Mouse (Mus musculus) limb, embryonic 14.5 days (tissue): ENCODE results near the gene Ticam1. TPM values are rescaled to one million over a fixed set of nuclear protein-coding genes. Genes with fewer than 3 reads are reported as not detected.

Experiments used
- ATAC-seq: fragments of 200-750 bp; cut with Nextera tagmentation; 2 replicates; pipeline ENCODE4 v1.8.0; 2017; ENCODE audit warnings: low read depth, moderate number of reproducible peaks, moderate TSS enrichment; ENCODE audit not compliant: low FRiP score
- DNase-seq: peaks from one replicate; pipeline ENCODE4 v3.0.0-alpha.2; 2015; ENCODE audit warnings: low spot score
- H3K27ac ChIP-seq: fragments of 300-500 bp; sonication (generic); replicated peaks from 2 replicates; pipeline ENCODE4 v1.5.1; 2014; ENCODE audit warnings: low read depth, mild to moderate bottlenecking, low read length, moderate library complexity, mixed read lengths
- H3K27me3 ChIP-seq: fragments of 300-500 bp; sonication (generic); 2 replicates; pipeline ENCODE4 v1.6.1; 2014; ENCODE audit warnings: low read length, mixed read lengths; ENCODE audit not compliant: control insufficient read depth, insufficient read depth
- H3K36me3 ChIP-seq: fragments of 300-500 bp; sonication (generic); 2 replicates; pipeline ENCODE4 v1.6.1; 2014; ENCODE audit warnings: mild to moderate bottlenecking, low read length, moderate library complexity, mixed read lengths; ENCODE audit not compliant: control insufficient read depth, insufficient read depth
- H3K4me1 ChIP-seq: fragments of 300-500 bp; sonication (generic); 2 replicates; pipeline ENCODE4 v1.6.1; 2014; ENCODE audit warnings: antibody characterized with exemption, low read length, mixed read lengths; ENCODE audit not compliant: control insufficient read depth, insufficient read depth
- H3K4me2 ChIP-seq: fragments of 300-500 bp; sonication (generic); replicated peaks from 2 replicates; pipeline ENCODE4 v1.6.1; 2014; ENCODE audit warnings: low read depth, mild to moderate bottlenecking, low read length, moderate library complexity; ENCODE audit not compliant: severe bottlenecking
- H3K4me3 ChIP-seq: fragments of 300-500 bp; sonication (generic); replicated peaks from 2 replicates; pipeline ENCODE4 v1.5.1; 2014; ENCODE audit warnings: low read length
- H3K9ac ChIP-seq: fragments of 300-500 bp; sonication (generic); 2 replicates; pipeline ENCODE4 v1.6.1; 2014; ENCODE audit warnings: mild to moderate bottlenecking, low read depth, low read length, moderate library complexity; ENCODE audit not compliant: severe bottlenecking
- H3K9me3 ChIP-seq: fragments of 300-500 bp; sonication (generic); 2 replicates; pipeline ENCODE4 v1.6.1; 2016; ENCODE audit warnings: low read length; ENCODE audit not compliant: control insufficient read depth
- POLR2A ChIP-seq: fragments of 200-500 bp; IDR thresholded peaks from 2 replicates; pipeline ENCODE4 v1.8.0; 2012; ENCODE audit warnings: inconsistent platforms, mild to moderate bottlenecking, moderate library complexity, borderline replicate concordance; ENCODE audit not compliant: insufficient read depth, insufficient read length; ENCODE audit errors: extremely low read depth
- WGBS: fragments of 180-500 bp; shearing (Covaris S2); extraction: QIAGEN DNeasy Blood & Tissue Kit; methylation state at CpG from one replicate; pipeline ENCODE4 v1.1.7; 2014; 5-methylcytosine and 5-hydroxymethylcytosine counted together
- microRNA counts: library from miRNA; unstranded; fragments of <30 nt; microRNA quantifications from one replicate; lab custom pipeline; 2016
- microRNA-seq: library from miRNA; unstranded; fragments of <30 nt; microRNA quantifications from one replicate; pipeline ENCODE4, GENCODE M21; 2016
- polyA plus RNA-seq, 2 experiments: library from polyadenylated mRNA; depleted of rRNA in 1 of 2; stranded (reverse) in 1 of 2; unstranded in 1 of 2; fragments of >200 nt; fragmentation: Nextera tagmentation in 1 of 2; extraction: Ambion mirVana in 1 of 2; gene quantifications; 2 replicates each; pipeline versions ENCODE4 v1.2.1 to v1.2.3; 2012 to 2014

Gene Ticam1
- polyA plus RNA-seq, 2 experiments, result 8.7 to 12.5 TPM

DNA sequence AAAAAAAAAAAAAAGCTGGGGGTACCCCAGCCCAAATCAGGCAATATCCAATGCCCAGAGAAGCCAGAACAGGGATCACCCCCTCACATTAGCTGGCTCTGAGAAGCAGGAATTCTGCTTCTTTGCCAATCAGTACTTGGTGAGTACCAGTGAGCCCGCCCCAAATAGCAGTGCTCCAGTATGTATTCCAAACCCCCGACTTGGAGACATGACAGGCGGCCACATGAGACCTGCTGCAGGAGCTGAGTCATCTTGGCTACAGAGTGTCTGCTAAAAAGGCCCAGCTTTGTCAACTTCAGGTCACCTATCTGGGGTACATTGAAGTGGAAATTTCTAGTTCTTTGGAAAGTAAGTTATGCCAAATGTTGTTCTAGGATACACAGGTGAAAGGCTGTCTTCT is 50.0 kb downstream of the Ticam1 start:
- Histone ChIP-seq H3K27me3 (no peaks in the 10 kb centered on the region), H3K27ac (no peak overlapping the region)
- no peak for TF ChIP-seq POLR2A

GRCm38 (mm10) chr17:56224916-56225315 is 51.7 kb downstream of the Ticam1 start:
- Histone ChIP-seq H3K36me3 (no peaks in the 10 kb centered on the region), H3K27ac (no peak overlapping the region), H3K9me3 (no peaks in the 10 kb centered on the region), H3K4me2 (no peak overlapping the region), H3K4me1 (no peaks in the 10 kb centered on the region), H3K9ac (no peak overlapping the region), H3K4me3 (no peak overlapping the region), H3K27me3 (no peaks in the 10 kb centered on the region)
- ATAC-seq (no peak), DNase-seq (no peak)
- no peak for TF ChIP-seq POLR2A
- WGBS, result 44% methylated on average over 1 of the region's 1 CpGs

More for the DNA sequence above, 50.0 kb downstream of the Ticam1 start:
- no peaks in the 10 kb centered on the region for H3K9me3 ChIP-seq
- H3K4me3 ChIP-seq, result no peak overlapping the region
- no peak for ATAC-seq
- DNase-seq, result no peak
- H3K9ac ChIP-seq, result no peak overlapping the region
- H3K36me3 ChIP-seq, result no peaks in the 10 kb centered on the region
- H3K4me2 ChIP-seq, result no peak overlapping the region
- 76% methylated on average over 3 of the region's 3 CpGs for WGBS
- H3K4me1 ChIP-seq, result no peaks in the 10 kb centered on the region

DNA sequence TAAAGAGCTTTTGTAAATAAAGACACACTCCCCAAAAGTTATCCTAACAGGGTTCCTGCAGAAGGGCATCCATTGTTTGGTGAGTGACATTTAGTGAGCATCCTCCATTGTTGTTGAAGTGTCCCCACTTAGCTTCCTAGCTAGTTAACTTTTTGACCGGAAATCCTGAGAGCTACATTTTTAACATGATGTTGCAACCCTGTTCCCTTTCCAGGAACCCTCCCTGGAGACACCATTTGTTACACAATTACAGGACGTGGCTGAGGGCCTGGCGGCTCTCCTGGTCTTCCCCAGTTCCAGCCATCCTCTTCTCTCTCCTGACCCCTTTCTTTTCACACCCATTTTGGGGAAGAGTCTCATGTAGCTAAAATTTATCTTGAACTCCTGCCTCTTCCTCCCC is 56.8 kb downstream of the Ticam1 start:
- Histone ChIP-seq H3K27me3 (no peaks in the 10 kb centered on the region), H3K9ac (no peak overlapping the region), H3K4me2 (no peak overlapping the region), H3K9me3 (no peaks in the 10 kb centered on the region), H3K4me3 (no peak overlapping the region), H3K27ac (no peak overlapping the region), H3K4me1 (peaks cover 15% of the 10 kb centered on the region), H3K36me3 (peaks cover under 1% of the 10 kb centered on the region; the same call in 1 of the 2 replicates)
- ATAC-seq (no peak), DNase-seq (no peak)
- WGBS, result 48% methylated on average over 3 of the region's 3 CpGs
- no peak for TF ChIP-seq POLR2A

MicroRNA genes within 50 kb of the gene (microRNA counts, 519-probe panel; counts per million panel counts)
- 2,093 counts per million, percentile 30 among the panel's probes with 10 or more counts for microRNA mmu-miR-7b (lab: Ali Mortazavi, UCI)

Small RNA genes lying within 50 kb of the gene (microRNA-seq; reads per million reads assigned to microRNA genes)
- gene Mir7b, result 1.8 reads per million

Other genes starting within 250 kb of the Ticam1 start
- 176 and 194 TPM in 2 replicates for gene Sh3gl1, start 240.2 kb downstream of the Ticam1 start, polyA plus RNA-seq (2012; rRNA removed)
- gene Sh3gl1, start 240.2 kb downstream of the Ticam1 start, polyA plus RNA-seq (2014; fragmentation: Nextera tagmentation; extraction: Ambion mirVana), result 166 and 178 TPM in 2 replicates
- 22.8 and 25.1 TPM in 2 replicates for gene Chaf1a, start 236.3 kb downstream of the Ticam1 start, polyA plus RNA-seq (2012; rRNA removed)
- gene Chaf1a, start 236.3 kb downstream of the Ticam1 start, polyA plus RNA-seq (2014; fragmentation: Nextera tagmentation; extraction: Ambion mirVana), result 18.4 and 19.3 TPM in 2 replicates
- gene Ubxn6, start 201.8 kb downstream of the Ticam1 start, polyA plus RNA-seq (2012; rRNA removed), result 61.9 and 82.9 TPM in 2 replicates
- 36.4 and 43.1 TPM in 2 replicates for gene Ubxn6, start 201.8 kb downstream of the Ticam1 start, polyA plus RNA-seq (2014; fragmentation: Nextera tagmentation; extraction: Ambion mirVana)
- 82.3 and 118 TPM in 2 replicates for gene Hdgfl2, start 197.2 kb downstream of the Ticam1 start, polyA plus RNA-seq (2012; rRNA removed)
- 84.9 and 104 TPM in 2 replicates for gene Hdgfl2, start 197.2 kb downstream of the Ticam1 start, polyA plus RNA-seq (2014; fragmentation: Nextera tagmentation; extraction: Ambion mirVana)
- 0.04 and 0.09 TPM in 2 replicates for gene Plin4, start 167.0 kb downstream of the Ticam1 start, polyA plus RNA-seq (2012; rRNA removed)
- gene Plin4, start 167.0 kb downstream of the Ticam1 start, polyA plus RNA-seq (2014; fragmentation: Nextera tagmentation; extraction: Ambion mirVana), result 0.07 and 0.11 TPM in 2 replicates
- not detected in 2 replicates for gene Plin5, start 159.2 kb downstream of the Ticam1 start, polyA plus RNA-seq (2012; rRNA removed)
- gene Plin5, start 159.2 kb downstream of the Ticam1 start, polyA plus RNA-seq (2014; fragmentation: Nextera tagmentation; extraction: Ambion mirVana), result 0.10 and 0.17 TPM in 2 replicates
- gene Lrg1, start 154.8 kb downstream of the Ticam1 start, polyA plus RNA-seq (2012; rRNA removed), result 0.27 and 0.29 TPM in 2 replicates
- gene Lrg1, start 154.8 kb downstream of the Ticam1 start, polyA plus RNA-seq (2014; fragmentation: Nextera tagmentation; extraction: Ambion mirVana), result 0.43 and 0.51 TPM in 2 replicates
- 10.5 and 13.4 TPM in 2 replicates for gene Sema6b, start 136.4 kb downstream of the Ticam1 start, polyA plus RNA-seq (2012; rRNA removed)
- 3.1 and 3.8 TPM in 2 replicates for gene Sema6b, start 136.4 kb downstream of the Ticam1 start, polyA plus RNA-seq (2014; fragmentation: Nextera tagmentation; extraction: Ambion mirVana)
- gene Tnfaip8l1, start 114.3 kb downstream of the Ticam1 start, polyA plus RNA-seq (2012; rRNA removed), result 9.3 and 10.3 TPM in 2 replicates
- gene Tnfaip8l1, start 114.3 kb downstream of the Ticam1 start, polyA plus RNA-seq (2014; fragmentation: Nextera tagmentation; extraction: Ambion mirVana), result 11.6 and 11.7 TPM in 2 replicates
- 83.2 and 93.7 TPM in 2 replicates for gene Mydgf, start 92.9 kb downstream of the Ticam1 start, polyA plus RNA-seq (2012; rRNA removed)
- 99.7 and 101 TPM in 2 replicates for gene Mydgf, start 92.9 kb downstream of the Ticam1 start, polyA plus RNA-seq (2014; fragmentation: Nextera tagmentation; extraction: Ambion mirVana)
- 54.3 and 69.6 TPM in 2 replicates for gene Dpp9, start 57.9 kb downstream of the Ticam1 start, polyA plus RNA-seq (2012; rRNA removed)
- gene Dpp9, start 57.9 kb downstream of the Ticam1 start, polyA plus RNA-seq (2014; fragmentation: Nextera tagmentation; extraction: Ambion mirVana), result 33.9 and 37.7 TPM in 2 replicates
- 14.5 and 18.4 TPM in 2 replicates for gene Fem1a, start 20.0 kb downstream of the Ticam1 start, polyA plus RNA-seq (2012; rRNA removed)
- 16.0 and 17.4 TPM in 2 replicates for gene Fem1a, start 20.0 kb downstream of the Ticam1 start, polyA plus RNA-seq (2014; fragmentation: Nextera tagmentation; extraction: Ambion mirVana)
- gene Plin3, start 16.1 kb upstream of the Ticam1 start, polyA plus RNA-seq (2012; rRNA removed), result 41.0 and 44.1 TPM in 2 replicates
- gene Plin3, start 16.1 kb upstream of the Ticam1 start, polyA plus RNA-seq (2014; fragmentation: Nextera tagmentation; extraction: Ambion mirVana), result 90.1 and 90.3 TPM in 2 replicates
- not detected in 2 replicates for gene Arrdc5, start 23.5 kb upstream of the Ticam1 start, polyA plus RNA-seq (2012; rRNA removed)
- gene Arrdc5, start 23.5 kb upstream of the Ticam1 start, polyA plus RNA-seq (2014; fragmentation: Nextera tagmentation; extraction: Ambion mirVana), result not detected in 2 replicates
- gene Uhrf1, start 26.5 kb upstream of the Ticam1 start, polyA plus RNA-seq (2012; rRNA removed), result 105 and 116 TPM in 2 replicates
- 89.0 and 93.9 TPM in 2 replicates for gene Uhrf1, start 26.5 kb upstream of the Ticam1 start, polyA plus RNA-seq (2014; fragmentation: Nextera tagmentation; extraction: Ambion mirVana)
- 36.4 and 47.3 TPM in 2 replicates for gene Kdm4b, start 49.3 kb upstream of the Ticam1 start, polyA plus RNA-seq (2012; rRNA removed)
- gene Kdm4b, start 49.3 kb upstream of the Ticam1 start, polyA plus RNA-seq (2014; fragmentation: Nextera tagmentation; extraction: Ambion mirVana), result 36.0 and 37.0 TPM in 2 replicates
- gene Ptprs, start 199.7 kb upstream of the Ticam1 start, polyA plus RNA-seq (2012; rRNA removed), result 483 and 667 TPM in 2 replicates
- gene Ptprs, start 199.7 kb upstream of the Ticam1 start, polyA plus RNA-seq (2014; fragmentation: Nextera tagmentation; extraction: Ambion mirVana), result 116 and 131 TPM in 2 replicates
- gene Znrf4, start 235.6 kb upstream of the Ticam1 start, polyA plus RNA-seq (2012; rRNA removed), result not detected in 2 replicates
- 0.17 TPM in 1 of 2 replicates, not detected in the other for gene Znrf4, start 235.6 kb upstream of the Ticam1 start, polyA plus RNA-seq (2014; fragmentation: Nextera tagmentation; extraction: Ambion mirVana)